In the genomic region with DNA sequence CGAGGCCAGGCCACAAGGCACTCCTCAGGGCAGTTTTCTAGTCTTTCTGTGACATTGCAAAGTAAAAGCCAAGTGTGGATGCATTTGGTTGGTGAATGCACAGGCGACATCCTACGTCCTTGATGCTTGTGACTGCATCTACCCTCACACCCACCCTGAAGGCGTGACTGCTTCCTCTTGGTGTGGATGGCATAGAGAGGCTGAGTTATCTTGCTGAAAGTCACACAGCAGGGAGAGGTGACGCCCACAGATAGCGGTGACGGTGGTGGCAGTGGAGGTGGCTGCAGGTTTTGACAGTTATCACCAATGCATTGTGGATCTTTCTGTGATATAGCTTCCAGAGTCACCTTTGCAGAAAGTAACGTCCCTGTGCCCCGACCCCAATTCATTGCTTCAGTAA, we compare ENCODE assay signal across 26 mouse cellular contexts. TPM values are rescaled to one million over a fixed set of nuclear protein-coding genes. Genes with fewer than 3 reads are reported as not detected.
DNase-seq lines count a peak whose midpoint lies in the region; ATAC-seq lines count a peak whose summit lies in the region.
"Had no signal": no experiment of that assay in that cellular context is flagged by ENCODE, and none has a peak within 500 bp of the region (broad histone marks: within the 10 kb centered on the region; RNA-seq: fewer than 3 reads in every experiment).

No protein-coding gene starts in this region.

- H3K4me2 ChIP-seq in liver, embryonic 11.5 days = peak overlapping the region; percentile 28
- H3K4me2 ChIP-seq: embryonic facial prominence, embryonic 12.5 days; heart, embryonic 13.5 days; hindbrain, embryonic 14.5 days; intestine, embryonic 15.5 days; midbrain, embryonic 12.5 days; neural tube, embryonic 12.5 days had no signal

- no peaks in the 10 kb centered on the region for H3K36me3 ChIP-seq in liver, embryonic 11.5 days (ENCODE audit: control insufficient read depth, insufficient read depth, low read length)
- H3K36me3 ChIP-seq: embryonic facial prominence, embryonic 12.5 days; heart, embryonic 13.5 days; intestine, embryonic 15.5 days; midbrain, embryonic 12.5 days; neural tube, embryonic 12.5 days had no signal

- peak; percentile 97 for ATAC-seq in liver, embryonic 11.5 days (replicated peaks; ENCODE audit: low FRiP score)
- peak; percentile 99 for ATAC-seq in megakaryocyte progenitor cell, adult 5-6 weeks (replicated peaks; ENCODE audit: poor library complexity)
- ATAC-seq: intestine, embryonic 15.5 days had no signal

- WGBS in liver, embryonic 11.5 days = 29% methylated on average over 9 of the region's 9 CpGs

- H3K9ac ChIP-seq in liver, embryonic 11.5 days (ENCODE audit: low read depth, low read length) = no peak overlapping the region
- H3K9ac ChIP-seq: embryonic facial prominence, embryonic 12.5 days; heart, embryonic 13.5 days; hindbrain, embryonic 14.5 days; intestine, embryonic 15.5 days; midbrain, embryonic 12.5 days; neural tube, embryonic 12.5 days had no signal

- H3K27me3 ChIP-seq in liver, embryonic 11.5 days (replicated peaks; ENCODE audit: control insufficient read depth, insufficient read depth, low read length) = 0 out of 2 replicates have a peak, but pooled peaks cover 3% of the 10 kb centered on the region
- H3K27me3 ChIP-seq: embryonic facial prominence, embryonic 12.5 days; intestine, embryonic 15.5 days; neural tube, embryonic 12.5 days had no signal

- no peak overlapping the region; the same call in 1 of the 2 replicates for H3K27ac ChIP-seq in liver, embryonic 11.5 days (ENCODE audit: low read depth, low read length)
- H3K27ac ChIP-seq: embryonic facial prominence, embryonic 12.5 days; heart, embryonic 13.5 days; hindbrain, embryonic 14.5 days; intestine, embryonic 15.5 days; midbrain, embryonic 12.5 days; neural tube, embryonic 12.5 days had no signal

- H3K4me1 ChIP-seq in liver, embryonic 11.5 days (replicated peaks; ENCODE audit: control insufficient read depth, insufficient read depth, low read length) = peaks cover 17% of the 10 kb centered on the region; the same call in 1 of the 2 replicates
- H3K4me1 ChIP-seq: heart, embryonic 13.5 days; intestine, embryonic 15.5 days had no signal

- DNase-seq in spleen, adult 12 weeks (ENCODE audit: low spot score) = peak; percentile 34
- no peak for DNase-seq in spleen, adult 18-20 months
- peak; percentile 77 for DNase-seq in c-Kit-positive CD71-positive TER-119-negative erythroid progenitor cells, embryonic 14.5 days (ENCODE audit: low read depth)
- peak; percentile 52 for DNase-seq in liver, embryonic 11.5 days (ENCODE audit: low spot score)
- no peak for DNase-seq in ovary, postnatal 10 days (ENCODE audit: low spot score)
- no peak for DNase-seq in adrenal gland, adult 18-20 months (ENCODE audit: low spot score in 2 of 2)
- no peak for DNase-seq in gastrocnemius, postnatal 25 days
- DNase-seq: adrenal gland, adult 8-10 months; cerebellum, adult 18-20 months; heart, adult 11 months; heart, postnatal 36 days; kidney, adult 9 months; kidney, postnatal 36 days; left cerebral cortex, postnatal 4 days; right cerebral cortex, postnatal 14 days; thymus, postnatal 25 days had no signal

- H3K4me3 ChIP-seq in liver, embryonic 11.5 days (ENCODE audit: low read depth, low read length) = no peak overlapping the region
- H3K4me3 ChIP-seq: embryonic facial prominence, embryonic 12.5 days; heart, embryonic 13.5 days; intestine, embryonic 15.5 days; midbrain, embryonic 12.5 days; neural tube, embryonic 12.5 days had no signal

- H3K9me3 ChIP-seq in liver, embryonic 11.5 days (ENCODE audit: control insufficient read depth, low read length) = no peaks in the 10 kb centered on the region
- H3K9me3 ChIP-seq: embryonic facial prominence, embryonic 12.5 days; heart, embryonic 13.5 days; intestine, embryonic 15.5 days; midbrain, embryonic 12.5 days; neural tube, embryonic 12.5 days had no signal

RNA-seq across cellular contexts. Expression of gene Srxn1, which starts 17.6 kb away (rescaled TPM):
- polyA plus RNA-seq in liver, embryonic 11.5 days (2014; fragmentation: Nextera tagmentation; extraction: Ambion mirVana) = 9.5 and 12.0 TPM in 2 replicates
- total RNA-seq in megakaryocyte progenitor cell, adult 5-6 weeks (2015) = 1.2 and 1.3 TPM in 2 replicates
- total RNA-seq in megakaryocyte progenitor cell, adult 5-6 weeks (2017) = 2.2 and 12.2 TPM in 2 replicates
- 100 to 1,000 TPM; 547 to 673 TPM for total RNA-seq in adrenal gland, adult 18-20 months (2021)
- 10 to 100 TPM; 18.8 to 24.8 TPM for total RNA-seq in gastrocnemius, postnatal 25 days (2021)
- total RNA-seq: CH12.LX had no signal

RNA-seq across cellular contexts. Expression of gene Tcf15, which starts 20.5 kb away (rescaled TPM):
- 2.6 and 2.8 TPM in 2 replicates for polyA plus RNA-seq in liver, embryonic 11.5 days (2014; fragmentation: Nextera tagmentation; extraction: Ambion mirVana)
- total RNA-seq in megakaryocyte progenitor cell, adult 5-6 weeks (2015) = not detected in 2 replicates
- 0.12 TPM in 1 of 2 replicates, not detected in the other for total RNA-seq in megakaryocyte progenitor cell, adult 5-6 weeks (2017)
- 1 to 10 TPM; 1.9 to 4.3 TPM for total RNA-seq in adrenal gland, adult 18-20 months (2021)
- total RNA-seq in gastrocnemius, postnatal 25 days (2021) = 10 to 100 TPM; 11.2 to 12.4 TPM
- total RNA-seq: CH12.LX; liver, adult 2 months had no signal
- polyA plus RNA-seq: liver, adult 2 months had no signal

RNA-seq across cellular contexts. Expression of gene Scrt2, which starts 41.6 kb away (rescaled TPM):
- polyA plus RNA-seq in liver, embryonic 11.5 days (2014; fragmentation: Nextera tagmentation; extraction: Ambion mirVana) = not detected in 2 replicates
- total RNA-seq in megakaryocyte progenitor cell, adult 5-6 weeks (2015) = not detected in 2 replicates
- not detected in 2 replicates for total RNA-seq in megakaryocyte progenitor cell, adult 5-6 weeks (2017)
- under 1 TPM; 0.36 to 0.58 TPM for total RNA-seq in adrenal gland, adult 18-20 months (2021)
- not detected for total RNA-seq in gastrocnemius, postnatal 25 days (2021)
- total RNA-seq: CH12.LX; gastrocnemius, adult 8-10 months; heart, postnatal 36 days; liver, adult 2 months had no signal
- polyA plus RNA-seq: heart, embryonic 13.5 days; liver, adult 2 months had no signal

Comparison
In these comparisons a context has a peak if more than half of its experiments do, and no peak if none do; other contexts are left out.
1. DNase-seq: peak in spleen, adult 12 weeks (single experiment), c-Kit-positive CD71-positive TER-119-negative erythroid progenitor cells, embryonic 14.5 days (single experiment) and liver, embryonic 11.5 days (single experiment); none in spleen, adult 18-20 months (0 of 2), ovary, postnatal 10 days (single experiment), adrenal gland, adult 18-20 months (0 of 2) and gastrocnemius, postnatal 25 days (single experiment).
2. RNA of gene Srxn1, which starts 17.6 kb away (total RNA-seq): 547 to 673 TPM in adrenal gland, adult 18-20 months; 18.8 to 24.8 TPM in gastrocnemius, postnatal 25 days and 1.2 to 12.2 TPM in megakaryocyte progenitor cell, adult 5-6 weeks; every median in the first group is over 10 times any median in the second.